Mouse (Mus musculus): ENCODE measurements around the gene Ext2. TPM values are rescaled to one million over a fixed set of nuclear protein-coding genes. Genes with fewer than 3 reads are reported as not detected.
A peak's percentile ranks its signal among the peaks of the same experiment; 100 is the strongest.

The Ext2 gene
- 43.9 and 47.0 TPM in 2 replicates for polyA plus RNA-seq (2016; fragmentation: Nextera tagmentation; extraction: Ambion mirVana)

- Histone ChIP-seq H3K27me3 (replicated peaks) (no peaks in the 10 kb centered on the region), H3K4me2 (peak within 1 kb of the TSS; percentile 82), H3K9me3 (replicated peaks) (no peaks in the 10 kb centered on the region), H3K4me1 (peaks cover 32% of the 10 kb centered on the region), H3K4me3 (peak within 1 kb of the TSS; percentile 83), H3K9ac (peak within 1 kb of the TSS; percentile 81), H3K36me3 (peaks cover 10% of the 10 kb centered on the region; the same call in 1 of the 2 replicates), H3K27ac (no peak within 1 kb of the TSS)
- WGBS (ENCODE audit: insufficient replicate concordance): under 1% methylated on average over 58 of the region's 66 CpGs
- ATAC-seq: peak; percentile 89
Observed at GRCm38 (mm10) chr2:93822045-93822749, at the start of gene Ext2. Ext2 (minus strand) TSS chr2:93822568.

GRCm38 (mm10) chr2:93871411-93871925 lies 49.1 kb upstream of the Ext2 start:
- no peak for ATAC-seq
- H3K4me1 ChIP-seq: peaks cover 15% of the 10 kb centered on the region; the same call in 1 of the 2 replicates
- H3K27ac ChIP-seq: no peak overlapping the region
- no peaks in the 10 kb centered on the region for H3K9me3 ChIP-seq (replicated peaks)
- H3K36me3 ChIP-seq: no peaks in the 10 kb centered on the region
- WGBS (ENCODE audit: insufficient replicate concordance): 67% methylated on average over 4 of the region's 4 CpGs
- no peak overlapping the region for H3K9ac ChIP-seq
- H3K4me2 ChIP-seq: no peak overlapping the region
- no peak overlapping the region for H3K4me3 ChIP-seq
- peaks cover 9% of the 10 kb centered on the region; the same call in 1 of the 2 replicates for H3K27me3 ChIP-seq (replicated peaks)

- Histone ChIP-seq H3K9ac (no peak overlapping the region), H3K27me3 (replicated peaks) (peaks cover 9% of the 10 kb centered on the region; the same call in 1 of the 2 replicates), H3K27ac (no peak overlapping the region), H3K4me1 (peaks cover 15% of the 10 kb centered on the region; the same call in 1 of the 2 replicates), H3K4me3 (no peak overlapping the region), H3K36me3 (no peaks in the 10 kb centered on the region), H3K4me2 (no peak overlapping the region), H3K9me3 (replicated peaks) (no peaks in the 10 kb centered on the region)
- 45% methylated on average over 4 of the region's 4 CpGs for WGBS (ENCODE audit: insufficient replicate concordance)
- ATAC-seq: no peak
Observed at GRCm38 (mm10) chr2:93870842-93871241, 48.5 kb upstream of the Ext2 start.

GRCm38 (mm10) chr2:93869107-93869600 lies 46.8 kb upstream of the Ext2 start, which contains the start of gene Accsl:
Accsl (minus strand) TSS chr2:93869157.
- no peaks in the 10 kb centered on the region for H3K36me3 ChIP-seq
- no peak within 1 kb of the TSS for H3K9ac ChIP-seq
- H3K27me3 ChIP-seq (replicated peaks): peaks cover 9% of the 10 kb centered on the region; the same call in 1 of the 2 replicates
- no peak within 1 kb of the TSS for H3K4me2 ChIP-seq
- H3K4me1 ChIP-seq: peaks cover 11% of the 10 kb centered on the region; the same call in 1 of the 2 replicates
- no peak within 1 kb of the TSS for H3K4me3 ChIP-seq
- H3K9me3 ChIP-seq (replicated peaks): no peaks in the 10 kb centered on the region
- no peak within 1 kb of the TSS for H3K27ac ChIP-seq
- 59% methylated on average over 7 of the region's 7 CpGs for WGBS (ENCODE audit: insufficient replicate concordance)
- ATAC-seq: no peak

GRCm38 (mm10) chr2:93868566-93868965 lies 46.2 kb upstream of the Ext2 start:
- ATAC-seq: no peak
- Histone ChIP-seq H3K9me3 (replicated peaks) (no peaks in the 10 kb centered on the region), H3K27ac (no peak overlapping the region), H3K4me3 (no peak overlapping the region), H3K4me1 (peaks cover 6% of the 10 kb centered on the region; the same call in 1 of the 2 replicates), H3K4me2 (no peak overlapping the region), H3K27me3 (replicated peaks) (peaks cover 9% of the 10 kb centered on the region; the same call in 1 of the 2 replicates), H3K36me3 (no peaks in the 10 kb centered on the region), H3K9ac (no peak overlapping the region)
- 71% methylated on average over 11 of the region's 11 CpGs for WGBS (ENCODE audit: insufficient replicate concordance)

GRCm38 (mm10) chr2:93863229-93863628 lies 40.9 kb upstream of the Ext2 start:
- H3K27ac ChIP-seq: no peak overlapping the region
- no peaks in the 10 kb centered on the region for H3K9me3 ChIP-seq (replicated peaks)
- H3K4me2 ChIP-seq: no peak overlapping the region
- no peak overlapping the region for H3K9ac ChIP-seq
- H3K4me3 ChIP-seq: no peak overlapping the region
- ATAC-seq: no peak
- WGBS (ENCODE audit: insufficient replicate concordance): 65% methylated on average over 4 of the region's 4 CpGs
- H3K36me3 ChIP-seq: no peaks in the 10 kb centered on the region
- H3K4me1 ChIP-seq: no peaks in the 10 kb centered on the region
- no peaks in the 10 kb centered on the region for H3K27me3 ChIP-seq (replicated peaks)

- no peak for ATAC-seq
- H3K9ac ChIP-seq: no peak overlapping the region
- no peak overlapping the region for H3K27ac ChIP-seq
- H3K36me3 ChIP-seq: no peaks in the 10 kb centered on the region
- no peaks in the 10 kb centered on the region for H3K4me1 ChIP-seq
- H3K9me3 ChIP-seq (replicated peaks): no peaks in the 10 kb centered on the region
- no peak overlapping the region for H3K4me3 ChIP-seq
- H3K27me3 ChIP-seq (replicated peaks): peaks cover 7% of the 10 kb centered on the region
- H3K4me2 ChIP-seq: no peak overlapping the region
- WGBS (ENCODE audit: insufficient replicate concordance): 62% methylated on average over 12 of the region's 12 CpGs
Observed at GRCm38 (mm10) chr2:93858845-93859244, 36.5 kb upstream of the Ext2 start.

GRCm38 (mm10) chr2:93851303-93851702 lies 28.9 kb upstream of the Ext2 start:
- H3K4me2 ChIP-seq: no peak overlapping the region
- no peak for ATAC-seq
- WGBS (ENCODE audit: insufficient replicate concordance): 76% methylated on average over 1 of the region's 1 CpGs

GRCm38 (mm10) chr2:93850317-93850944 lies 28.1 kb upstream of the Ext2 start:
- H3K27me3 ChIP-seq (replicated peaks): peaks cover 4% of the 10 kb centered on the region

More at GRCm38 (mm10) chr2:93851303-93851702, 28.9 kb upstream of the Ext2 start:
- H3K4me3 ChIP-seq: no peak overlapping the region
- H3K4me1 ChIP-seq: peaks cover 18% of the 10 kb centered on the region
- no peaks in the 10 kb centered on the region for H3K36me3 ChIP-seq
- H3K9me3 ChIP-seq (replicated peaks): no peaks in the 10 kb centered on the region
- peaks cover 4% of the 10 kb centered on the region for H3K27me3 ChIP-seq (replicated peaks)
- H3K9ac ChIP-seq: no peak overlapping the region
- H3K27ac ChIP-seq: no peak overlapping the region

GRCm38 (mm10) chr2:93849505-93850089 lies 27.2 kb upstream of the Ext2 start, which contains the start of gene Accs:
Accs (minus strand) TSS chr2:93849943.
- peak within 1 kb of the TSS; percentile 67 for H3K4me3 ChIP-seq
- no peaks in the 10 kb centered on the region for H3K9me3 ChIP-seq (replicated peaks)
- ATAC-seq: peak; percentile 79
- peaks cover 4% of the 10 kb centered on the region for H3K27me3 ChIP-seq (replicated peaks)
- peak within 1 kb of the TSS; percentile 49; the same call in 1 of the 2 replicates for H3K27ac ChIP-seq
- peaks cover 18% of the 10 kb centered on the region for H3K4me1 ChIP-seq
- H3K36me3 ChIP-seq: no peaks in the 10 kb centered on the region; the same call in 1 of the 2 replicates
- under 1% methylated on average over 28 of the region's 28 CpGs for WGBS (ENCODE audit: insufficient replicate concordance)
- peak within 1 kb of the TSS; percentile 69 for H3K9ac ChIP-seq
- H3K4me2 ChIP-seq: peak within 1 kb of the TSS; percentile 83

More at GRCm38 (mm10) chr2:93850317-93850944, 28.1 kb upstream of the Ext2 start:
- Histone ChIP-seq H3K4me2 (peak overlapping the region; percentile 83), H3K27ac (no peak overlapping the region), H3K9me3 (replicated peaks) (no peaks in the 10 kb centered on the region), H3K36me3 (no peaks in the 10 kb centered on the region), H3K4me3 (peak overlapping the region; percentile 67), H3K9ac (no peak overlapping the region), H3K4me1 (peaks cover 18% of the 10 kb centered on the region)
- WGBS (ENCODE audit: insufficient replicate concordance): 37% methylated on average over 13 of the region's 13 CpGs
- no peak for ATAC-seq

- H3K4me3 ChIP-seq: no peak overlapping the region
- no peak overlapping the region for H3K27ac ChIP-seq
- H3K9ac ChIP-seq: no peak overlapping the region
- peaks cover 16% of the 10 kb centered on the region; the same call in 1 of the 2 replicates for H3K36me3 ChIP-seq
- H3K4me2 ChIP-seq: no peak overlapping the region
- H3K9me3 ChIP-seq (replicated peaks): no peaks in the 10 kb centered on the region
- WGBS (ENCODE audit: insufficient replicate concordance): 72% methylated on average over 3 of the region's 3 CpGs
- no peaks in the 10 kb centered on the region for H3K27me3 ChIP-seq (replicated peaks)
- H3K4me1 ChIP-seq: no peaks in the 10 kb centered on the region
- ATAC-seq: no peak
Observed at GRCm38 (mm10) chr2:93841349-93841748, 19.0 kb upstream of the Ext2 start.

Data from liver, embryonic 12.5 days (tissue).